Mouse (Mus musculus) hindbrain, embryonic 16.5 days (tissue): ENCODE results near the gene Gm44511. TPM values are rescaled to one million over a fixed set of nuclear protein-coding genes. Genes with fewer than 3 reads are reported as not detected.
"Not testable (repeated sequence)": the region's sequence is repeated elsewhere in the genome, so short reads cannot be mapped to it uniquely, and the experiment has no call there.

Source experiments
- ATAC-seq: fragments of 200-750 bp; cut with Nextera tagmentation; 2 replicates; pipeline ENCODE4 v1.8.0; 2017; ENCODE audit warnings: moderate TSS enrichment, moderate library complexity
- H3K27ac ChIP-seq: fragments of 300-500 bp; sonication (generic); 2 replicates; pipeline ENCODE4 v1.5.1; 2014; ENCODE audit warnings: low read depth, mild to moderate bottlenecking, control low read depth, low read length, moderate library complexity
- H3K27me3 ChIP-seq: fragments of 300-500 bp; sonication (generic); replicated peaks from 2 replicates; pipeline ENCODE4 v1.6.1; 2014; ENCODE audit warnings: low read length; ENCODE audit not compliant: control insufficient read depth, insufficient read depth
- H3K36me3 ChIP-seq: fragments of 300-500 bp; sonication (generic); 2 replicates; pipeline ENCODE4 v1.6.1; 2014; ENCODE audit warnings: mild to moderate bottlenecking, low read length, moderate library complexity, mixed read lengths; ENCODE audit not compliant: control insufficient read depth, insufficient read depth
- H3K4me1 ChIP-seq: fragments of 300-500 bp; sonication (generic); 2 replicates; pipeline ENCODE4 v1.6.1; 2014; ENCODE audit warnings: low read depth, low read length; ENCODE audit not compliant: control insufficient read depth, insufficient read depth
- H3K4me2 ChIP-seq: fragments of 300-500 bp; sonication (generic); 2 replicates; pipeline ENCODE4 v1.6.1; 2014; ENCODE audit warnings: mild to moderate bottlenecking, low read length, control low read depth, moderate library complexity
- H3K4me3 ChIP-seq: fragments of 300-500 bp; sonication (generic); 2 replicates; pipeline ENCODE4 v1.5.1; 2014; ENCODE audit warnings: mild to moderate bottlenecking, low read length, control low read depth, moderate library complexity
- H3K9ac ChIP-seq: fragments of 300-500 bp; sonication (generic); 2 replicates; pipeline ENCODE4 v1.6.1; 2014; ENCODE audit warnings: low read depth, mild to moderate bottlenecking, control low read depth, low read length, moderate library complexity
- H3K9me3 ChIP-seq: fragments of 300-500 bp; sonication (generic); 2 replicates; pipeline ENCODE4 v1.6.1; 2014; ENCODE audit warnings: mild to moderate bottlenecking, low read length, moderate library complexity; ENCODE audit not compliant: control insufficient read depth
- WGBS: fragments of 180-500 bp; shearing (Covaris S2); extraction: QIAGEN DNeasy Blood & Tissue Kit; methylation state at CpG from one replicate; pipeline ENCODE4 v1.1.7; 2014; 5-methylcytosine and 5-hydroxymethylcytosine counted together
- polyA plus RNA-seq: library from polyadenylated mRNA; unstranded; fragments of >200 nt; fragmentation: Nextera tagmentation; extraction: Ambion mirVana; gene quantifications from 2 replicates; pipeline ENCODE4 v1.2.1, GENCODE M21; 2015

Gene Gm44511
- polyA plus RNA-seq, 1 experiment from 2014 or later: not detected

DNA sequence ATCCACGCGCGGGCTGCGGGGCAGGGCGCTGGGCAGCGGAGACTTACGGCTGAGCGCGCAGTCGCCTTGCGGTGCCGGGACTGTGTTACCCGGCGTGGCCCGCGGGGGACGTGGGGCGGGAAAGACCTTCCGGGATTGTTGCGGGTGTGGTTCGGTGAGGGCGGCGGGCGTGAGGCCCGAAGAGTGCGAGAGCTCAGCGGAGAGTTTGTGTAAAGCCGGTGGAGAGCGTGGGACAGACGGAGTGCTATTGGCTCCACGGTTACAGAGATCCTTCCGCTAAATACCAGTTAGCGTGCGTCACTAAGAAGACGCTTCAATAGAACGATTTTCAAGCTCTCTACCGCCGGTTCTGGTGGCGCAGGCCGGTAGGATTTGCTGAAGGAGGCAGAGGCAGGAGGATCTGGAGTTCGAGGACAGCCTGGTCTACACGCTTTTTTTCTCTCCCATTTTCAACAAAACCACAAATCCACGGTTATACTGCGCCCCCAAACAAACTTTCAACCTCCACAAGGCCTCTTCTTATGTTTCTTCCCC, 16.9 kb upstream of the Gm44511 start:
- Histone ChIP-seq H3K27me3 (no peaks in the 10 kb centered on the region), H3K27ac (peak overlapping the region; percentile 93), H3K4me3 (peak overlapping the region; percentile 81), H3K9me3 (no peaks in the 10 kb centered on the region), H3K4me1 (peaks cover 10% of the 10 kb centered on the region; the same call in 1 of the 2 replicates), H3K4me2 (peak overlapping the region; percentile 74), H3K36me3 (no peaks in the 10 kb centered on the region), H3K9ac (peak overlapping the region; percentile 81)
- ATAC-seq: peak; percentile 83
- under 1% methylated on average over 44 of the region's 44 CpGs for WGBS

DNA sequence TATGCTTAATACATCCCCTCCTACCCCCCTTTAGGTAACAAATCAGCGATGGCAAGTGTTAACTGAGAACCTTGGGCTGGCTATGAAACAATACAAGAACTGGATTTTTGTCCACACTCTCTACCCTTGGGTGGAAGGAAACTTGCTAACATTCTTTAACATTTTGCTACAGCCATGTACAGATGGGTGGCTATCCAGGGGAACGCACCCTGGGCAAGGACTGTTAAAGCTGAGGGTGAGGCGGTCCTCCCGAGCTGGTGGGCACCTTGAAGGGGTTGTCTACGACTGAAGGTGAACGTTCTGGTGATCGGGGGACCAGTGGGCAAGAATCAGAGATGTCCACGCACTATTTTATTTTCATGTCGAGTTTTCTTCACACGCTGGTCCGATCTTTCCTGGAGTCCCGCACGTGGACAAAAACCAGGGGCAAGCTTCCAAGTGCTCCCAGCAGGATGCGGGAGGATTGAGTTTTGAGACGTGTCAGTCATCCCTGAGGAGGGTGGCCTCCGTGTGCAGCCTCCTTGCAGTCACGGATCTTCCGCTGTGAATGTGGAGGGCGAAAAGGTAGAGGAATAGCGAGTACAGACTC, 16.3 kb upstream of the Gm44511 start:
- no peaks in the 10 kb centered on the region for H3K36me3 ChIP-seq
- H3K4me3 ChIP-seq: peak overlapping the region; percentile 81
- peak overlapping the region; percentile 81 for H3K9ac ChIP-seq
- H3K9me3 ChIP-seq: no peaks in the 10 kb centered on the region
- ATAC-seq: no peak
- peak overlapping the region; percentile 62 for H3K4me2 ChIP-seq
- H3K27me3 ChIP-seq: no peaks in the 10 kb centered on the region
- peaks cover 11% of the 10 kb centered on the region; the same call in 1 of the 2 replicates for H3K4me1 ChIP-seq
- H3K27ac ChIP-seq: peak overlapping the region; percentile 93
- WGBS: under 1% methylated on average over 20 of the region's 20 CpGs

DNA sequence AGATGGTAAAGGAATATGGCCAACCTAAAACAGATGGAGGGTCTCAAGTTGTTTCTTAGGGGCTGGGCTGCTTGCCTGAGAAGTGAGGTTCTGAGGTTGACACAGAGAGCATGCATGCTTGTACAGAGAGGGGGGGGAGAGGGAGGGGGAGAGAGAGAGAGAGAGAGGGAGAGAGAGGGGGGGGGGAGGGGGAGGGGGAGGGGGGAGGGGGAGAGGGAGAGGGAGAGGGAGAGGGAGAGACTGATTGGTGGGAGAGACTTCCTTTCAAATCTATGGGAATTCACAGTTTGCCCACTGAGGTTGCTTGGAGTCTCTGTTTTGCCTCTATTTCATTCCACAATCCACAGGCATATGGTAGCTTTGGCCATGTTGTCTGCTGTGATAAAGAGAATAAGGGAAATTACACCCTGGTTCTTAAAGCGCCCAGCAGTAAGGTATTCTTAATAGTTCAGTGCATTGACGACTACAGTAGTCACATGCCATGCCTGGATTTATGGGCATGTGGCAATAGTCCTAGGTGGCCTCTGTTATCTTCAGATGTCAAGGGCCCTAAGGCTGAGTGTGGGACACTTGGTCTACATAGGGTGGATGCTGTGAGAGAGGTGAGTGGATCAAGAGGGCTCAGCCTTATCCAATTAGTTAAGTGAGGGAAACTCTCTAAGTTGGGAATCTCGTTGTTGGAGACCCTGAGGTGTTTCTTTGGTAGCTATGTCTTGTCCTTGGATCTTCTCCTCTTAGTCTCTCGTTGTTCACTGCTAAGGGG, 15.4 kb upstream of the Gm44511 start:
- Histone ChIP-seq H3K4me2 (peak overlapping the region; percentile 62), H3K27ac (no peak overlapping the region), H3K9ac (no peak overlapping the region; the same call in 1 of the 2 replicates), H3K36me3 (no peaks in the 10 kb centered on the region), H3K27me3 (no peaks in the 10 kb centered on the region), H3K4me1 (peaks cover 12% of the 10 kb centered on the region; the same call in 1 of the 2 replicates), H3K4me3 (peak overlapping the region; percentile 81), H3K9me3 (no peaks in the 10 kb centered on the region)
- 31% methylated on average over 4 of the region's 4 CpGs for WGBS
- no peak for ATAC-seq

DNA sequence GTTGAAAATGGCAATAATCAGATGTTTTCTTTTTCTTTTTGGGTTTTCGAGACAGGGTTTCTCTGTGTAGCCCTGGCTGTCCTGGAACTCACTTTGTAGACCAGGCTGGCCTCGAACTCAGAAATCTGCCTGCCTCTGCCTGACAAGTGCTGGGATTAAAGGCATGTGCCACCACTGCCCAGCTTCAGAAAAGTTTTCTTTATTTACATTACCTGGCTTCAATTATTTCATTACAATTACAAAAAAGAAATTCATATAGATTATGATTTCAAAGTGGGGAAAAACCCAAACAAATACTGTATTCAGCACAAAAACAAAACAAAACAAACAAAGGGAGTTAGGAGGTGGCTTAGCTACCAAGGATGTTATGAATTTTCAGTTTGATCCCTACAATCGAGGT, 14.6 kb upstream of the Gm44511 start:
- not testable (repeated sequence) for H3K27ac ChIP-seq, H3K9ac ChIP-seq, H3K4me3 ChIP-seq, H3K36me3 ChIP-seq, H3K4me2 ChIP-seq, H3K9me3 ChIP-seq, H3K27me3 ChIP-seq, ATAC-seq
- H3K4me1 ChIP-seq: peaks cover 12% of the 10 kb centered on the region; the same call in 1 of the 2 replicates
- 80% methylated on average over 3 of the region's 3 CpGs for WGBS

DNA sequence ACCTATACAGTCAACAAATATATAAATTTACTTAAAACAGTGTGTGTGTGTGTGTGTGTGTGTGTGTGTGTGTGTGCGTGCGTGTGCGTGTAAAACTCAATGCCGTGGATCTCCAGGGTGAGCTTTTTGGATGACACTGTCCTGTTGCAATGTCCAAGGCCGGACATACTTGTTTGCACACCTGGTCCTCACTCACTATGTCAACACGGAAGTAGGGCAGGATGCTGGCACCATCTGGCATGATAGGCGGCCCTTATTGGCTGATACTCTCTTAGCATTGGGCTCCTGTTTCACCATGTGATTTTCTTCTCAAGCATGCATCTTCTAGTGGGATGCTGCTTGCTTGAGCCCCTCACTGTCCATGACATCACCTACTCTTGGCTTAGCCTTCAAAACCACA, 13.8 kb upstream of the Gm44511 start:
- Histone ChIP-seq H3K4me2 (peak overlapping the region; percentile 85), H3K36me3 (no peaks in the 10 kb centered on the region), H3K9me3 (no peaks in the 10 kb centered on the region), H3K4me1 (peaks cover 12% of the 10 kb centered on the region; the same call in 1 of the 2 replicates), H3K27me3 (no peaks in the 10 kb centered on the region), H3K27ac (peak overlapping the region; percentile 87), H3K9ac (no peak overlapping the region), H3K4me3 (peak overlapping the region; percentile 62)
- WGBS: 83% methylated on average over 7 of the region's 7 CpGs
- no peak for ATAC-seq

DNA sequence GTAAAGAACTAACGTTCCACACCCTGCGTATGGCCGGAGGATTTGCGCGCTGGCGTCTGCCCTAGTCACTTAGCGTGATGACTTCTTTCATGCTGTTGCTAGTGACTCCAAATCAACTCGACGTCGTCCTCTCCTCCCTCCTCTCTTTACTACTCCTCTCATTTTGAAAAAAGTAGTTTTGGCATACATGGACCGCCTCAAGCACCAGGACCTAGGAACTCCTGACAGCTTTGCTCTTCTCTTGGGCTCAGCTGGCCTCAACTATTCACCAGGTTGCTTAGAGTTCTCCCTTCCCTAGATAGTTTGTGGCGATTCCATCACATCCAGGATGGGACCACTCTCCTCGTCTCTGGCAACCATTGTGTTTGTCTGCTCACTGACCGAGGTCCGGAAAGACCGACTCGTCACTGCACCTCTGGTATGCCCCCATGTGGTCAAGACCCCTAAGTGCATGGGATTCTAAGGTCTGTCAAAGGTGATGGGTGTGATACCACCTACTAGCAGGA, 13.2 kb upstream of the Gm44511 start:
- peak; percentile 1 for ATAC-seq
- under 1% methylated on average over 17 of the region's 17 CpGs for WGBS
- Histone ChIP-seq H3K36me3 (no peaks in the 10 kb centered on the region), H3K27ac (peak overlapping the region; percentile 87), H3K27me3 (no peaks in the 10 kb centered on the region), H3K4me2 (peak overlapping the region; percentile 85), H3K9me3 (no peaks in the 10 kb centered on the region), H3K9ac (peak overlapping the region; percentile 66), H3K4me1 (peaks cover 10% of the 10 kb centered on the region; the same call in 1 of the 2 replicates), H3K4me3 (peak overlapping the region; percentile 62)

DNA sequence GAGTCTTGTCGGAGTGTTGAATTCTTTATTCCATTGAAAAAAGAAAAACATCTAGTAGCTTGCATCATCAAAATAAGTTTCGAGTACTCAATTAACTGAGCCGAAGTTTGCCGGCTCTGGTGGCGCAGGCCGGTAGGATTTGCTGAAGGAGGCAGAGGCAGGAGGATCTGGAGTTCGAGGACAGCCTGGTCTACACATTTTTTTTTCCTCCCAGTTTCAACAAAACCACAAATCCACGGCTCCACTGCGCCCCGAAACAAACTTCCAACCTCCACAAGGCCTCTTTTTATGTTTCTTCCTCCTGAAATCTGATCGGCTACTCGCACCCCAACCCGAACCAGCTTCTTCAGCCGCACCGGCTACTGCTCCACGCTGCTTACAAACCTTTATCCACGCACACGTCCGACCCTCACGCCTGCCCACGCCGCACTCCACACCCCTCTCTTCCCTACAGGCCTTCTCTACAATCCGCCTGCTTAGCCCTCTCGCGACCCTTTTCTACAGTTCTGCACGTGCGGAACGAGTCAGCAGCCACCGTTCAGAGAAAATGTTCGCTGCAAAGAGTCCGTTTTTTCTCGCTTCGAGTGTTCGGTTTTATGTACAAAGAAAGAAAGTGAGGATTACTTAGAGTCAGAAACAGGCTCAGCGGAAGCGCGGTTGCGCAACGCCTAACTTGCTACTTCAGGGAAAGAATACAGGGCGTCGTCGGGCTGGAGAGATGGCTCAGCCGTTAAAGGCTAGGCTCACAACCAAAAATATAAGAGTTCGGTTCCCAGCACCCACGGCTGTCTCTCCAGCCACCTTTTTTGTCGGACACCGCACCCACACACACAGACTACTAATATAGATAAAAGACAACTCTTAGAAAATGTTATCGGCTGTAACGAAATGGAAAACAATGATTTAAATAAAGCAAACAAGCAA, 12.5 kb upstream of the Gm44511 start:
- Histone ChIP-seq H3K9me3 (no peaks in the 10 kb centered on the region), H3K4me3 (peak overlapping the region; percentile 62), H3K36me3 (no peaks in the 10 kb centered on the region), H3K4me2 (peak overlapping the region; percentile 85), H3K27ac (peak overlapping the region; percentile 87), H3K27me3 (no peaks in the 10 kb centered on the region), H3K9ac (peak overlapping the region; percentile 74), H3K4me1 (peaks cover 8% of the 10 kb centered on the region; the same call in 1 of the 2 replicates)
- under 1% methylated on average over 49 of the region's 49 CpGs for WGBS
- ATAC-seq: peak; percentile 70

DNA sequence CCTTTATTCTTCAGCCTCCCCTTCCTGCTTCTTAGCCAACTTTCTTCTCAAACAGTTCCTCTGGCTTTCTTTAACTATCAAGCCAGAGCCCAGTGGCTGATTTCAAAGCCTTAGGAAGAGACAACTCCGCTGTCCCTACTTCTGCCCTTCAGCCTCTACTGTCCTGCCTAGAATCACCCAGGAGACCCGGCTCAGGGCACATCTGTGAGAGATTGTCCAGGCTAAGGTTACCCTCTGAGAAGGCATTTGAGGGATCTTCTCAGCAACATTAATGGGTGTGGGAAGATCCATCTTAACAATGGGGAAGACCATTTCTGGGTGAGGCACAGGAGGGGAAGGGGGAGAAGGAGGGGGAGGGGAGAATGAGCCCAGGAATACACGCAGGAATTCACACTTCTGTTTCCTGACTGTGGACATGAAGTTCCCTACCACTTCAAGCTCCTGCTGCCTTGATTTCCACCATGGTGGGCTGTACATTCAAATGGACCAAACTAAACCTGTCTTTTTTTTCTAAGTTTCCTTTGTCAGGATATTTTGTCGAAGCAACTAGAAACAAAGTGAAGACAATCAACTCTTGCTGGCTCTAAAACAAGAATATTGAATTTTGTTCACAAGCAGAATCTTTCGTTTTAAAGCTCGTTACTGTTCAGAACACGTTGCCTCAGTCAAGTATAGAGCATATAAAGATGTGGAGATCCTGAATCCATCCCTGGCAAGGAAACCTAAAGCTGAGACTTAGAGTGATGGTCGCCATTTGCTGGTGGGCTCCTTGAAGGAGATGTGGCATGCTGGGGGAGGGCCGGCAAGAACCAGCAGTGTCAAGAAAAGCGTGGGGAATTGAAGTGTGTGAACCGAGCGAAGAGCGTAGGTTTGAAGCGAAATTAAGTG, 11.6 kb upstream of the Gm44511 start:
- peak overlapping the region; percentile 85 for H3K27ac ChIP-seq
- ATAC-seq: peak; percentile 44
- no peaks in the 10 kb centered on the region for H3K27me3 ChIP-seq
- peak overlapping the region; percentile 65 for H3K4me2 ChIP-seq
- WGBS: 2% methylated on average over 14 of the region's 14 CpGs
- no peaks in the 10 kb centered on the region for H3K9me3 ChIP-seq
- peaks cover 8% of the 10 kb centered on the region; the same call in 1 of the 2 replicates for H3K4me1 ChIP-seq
- H3K4me3 ChIP-seq: peak overlapping the region; percentile 62
- no peaks in the 10 kb centered on the region for H3K36me3 ChIP-seq
- peak overlapping the region; percentile 67 for H3K9ac ChIP-seq
